Mouse (Mus musculus) lung, adult 2 months (tissue): Measurements from ENCODE around the gene Gm49601.

Experiments used
- CTCF ChIP-seq: fragments of 200-500 bp; IDR thresholded peaks from 2 replicates; pipeline ENCODE4 v1.5.1; 2011; ENCODE audit warnings: mild to moderate bottlenecking, low read length, control low read depth; ENCODE audit not compliant: insufficient read depth
- POLR2A ChIP-seq: fragments of 200-500 bp; IDR thresholded peaks from 2 replicates; pipeline ENCODE4 v1.6.1; 2011; ENCODE audit warnings: low read depth, mild to moderate bottlenecking, control low read depth, low read length, borderline replicate concordance; ENCODE audit errors: extremely low read depth

DNA sequence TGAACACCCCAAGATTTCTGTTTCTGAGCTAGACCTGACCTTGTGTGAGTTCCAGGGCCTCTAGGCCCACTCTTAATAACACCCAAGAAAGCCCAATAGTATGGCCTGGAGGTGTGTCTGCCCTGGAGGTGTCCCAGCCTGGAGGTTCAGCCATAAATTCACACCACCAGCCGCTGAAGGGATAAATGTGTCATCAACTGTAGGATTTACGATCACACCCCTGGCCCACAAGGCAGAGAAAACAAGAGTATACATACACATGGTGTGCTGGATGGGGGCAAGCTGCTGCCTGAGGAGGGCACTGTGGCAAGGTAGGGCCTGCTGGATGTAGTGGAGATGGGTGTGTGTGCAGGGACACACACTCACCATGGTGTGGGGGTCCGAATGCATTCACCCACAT, 12.9 kb downstream of the Gm49601 start:
- TF ChIP-seq CTCF (no peak), POLR2A (no peak)
